Mouse (Mus musculus) liver, embryonic 11.5 days (tissue): ENCODE results near the gene Prkch. TPM values are rescaled to one million over a fixed set of nuclear protein-coding genes. Genes with fewer than 3 reads are reported as not detected.

Experiments
- ATAC-seq: fragments of 200-750 bp; cut with Nextera tagmentation; replicated peaks from 2 replicates; pipeline ENCODE4 v1.8.0; 2017; ENCODE audit warnings: moderate number of reproducible peaks, mild to moderate bottlenecking, moderate TSS enrichment, moderate library complexity; ENCODE audit not compliant: low FRiP score
- DNase-seq: peaks from one replicate; pipeline ENCODE4 v3.0.0-alpha.2; 2017; ENCODE audit warnings: low spot score
- H3K27ac ChIP-seq: fragments of 300-500 bp; sonication (generic); 2 replicates; pipeline ENCODE4 v1.5.1; 2014; ENCODE audit warnings: mild to moderate bottlenecking, low read depth, low read length, control low read depth
- H3K27me3 ChIP-seq: fragments of 300-500 bp; sonication (generic); replicated peaks from 2 replicates; pipeline ENCODE4 v1.6.1; 2014; ENCODE audit warnings: low read length, mixed read lengths; ENCODE audit not compliant: control insufficient read depth, insufficient read depth
- H3K36me3 ChIP-seq: fragments of 300-500 bp; sonication (generic); 2 replicates; pipeline ENCODE4 v1.6.1; 2014; ENCODE audit warnings: mild to moderate bottlenecking, low read length, moderate library complexity, mixed read lengths; ENCODE audit not compliant: control insufficient read depth, insufficient read depth
- H3K4me1 ChIP-seq: fragments of 300-500 bp; sonication (generic); replicated peaks from 2 replicates; pipeline ENCODE4 v1.6.1; 2014; ENCODE audit warnings: low read length, mixed read lengths; ENCODE audit not compliant: control insufficient read depth, insufficient read depth
- H3K4me2 ChIP-seq: fragments of 300-500 bp; sonication (generic); 2 replicates; pipeline ENCODE4 v1.6.1; 2014; ENCODE audit warnings: mild to moderate bottlenecking, control low read depth, moderate library complexity
- H3K4me3 ChIP-seq: fragments of 300-500 bp; sonication (generic); 2 replicates; pipeline ENCODE4 v1.5.1; 2014; ENCODE audit warnings: low read depth, low read length, control low read depth
- H3K9ac ChIP-seq: fragments of 300-500 bp; sonication (generic); 2 replicates; pipeline ENCODE4 v1.6.1; 2014; ENCODE audit warnings: low read depth, low read length, control low read depth
- H3K9me3 ChIP-seq: fragments of 300-500 bp; sonication (generic); 2 replicates; pipeline ENCODE4 v1.6.1; 2016; ENCODE audit warnings: low read length, inconsistent platforms, mixed read lengths; ENCODE audit not compliant: control insufficient read depth
- WGBS: fragments of 180-500 bp; shearing (Covaris S2); extraction: QIAGEN DNeasy Blood & Tissue Kit; methylation state at CpG from one replicate; pipeline ENCODE4 v1.1.7; 2014; 5-methylcytosine and 5-hydroxymethylcytosine counted together
- polyA plus RNA-seq: library from polyadenylated mRNA; unstranded; fragments of >200 nt; fragmentation: Nextera tagmentation; extraction: Ambion mirVana; gene quantifications from 2 replicates; pipeline ENCODE4 v1.2.1, GENCODE M21; 2014

Prkch gene
- polyA plus RNA-seq, 1 experiment from 2014 or later: 6.4 TPM

GRCm38 (mm10) chr12:73585850-73586249 is 1.3 kb downstream of the Prkch start:
- Histone ChIP-seq H3K4me2 (peak overlapping the region; percentile 82), H3K36me3 (no peaks in the 10 kb centered on the region), H3K27me3 (peaks cover 26% of the 10 kb centered on the region), H3K9ac (no peak overlapping the region), H3K9me3 (no peaks in the 10 kb centered on the region), H3K4me3 (peak overlapping the region; percentile 65), H3K4me1 (no peaks in the 10 kb centered on the region; the same call in 1 of the 2 replicates), H3K27ac (no peak overlapping the region)
- DNase-seq (no peak), ATAC-seq (no peak)
- 7% methylated on average over 7 of the region's 7 CpGs for WGBS

- Histone ChIP-seq H3K27me3 (peaks cover 26% of the 10 kb centered on the region), H3K9ac (no peak overlapping the region), H3K4me3 (no peak overlapping the region), H3K4me2 (no peak overlapping the region), H3K27ac (no peak overlapping the region), H3K9me3 (no peaks in the 10 kb centered on the region), H3K4me1 (no peaks in the 10 kb centered on the region; the same call in 1 of the 2 replicates), H3K36me3 (no peaks in the 10 kb centered on the region)
- ATAC-seq: no peak
- WGBS: 46% methylated on average over 3 of the region's 3 CpGs
- no peak for DNase-seq
Measured at GRCm38 (mm10) chr12:73587262-73587661, 2.7 kb downstream of the Prkch start.

GRCm38 (mm10) chr12:73590627-73591276 is 6.2 kb downstream of the Prkch start:
- Histone ChIP-seq H3K9ac (no peak overlapping the region), H3K27me3 (peaks cover 9% of the 10 kb centered on the region), H3K36me3 (no peaks in the 10 kb centered on the region), H3K9me3 (no peaks in the 10 kb centered on the region), H3K4me2 (no peak overlapping the region), H3K27ac (no peak overlapping the region), H3K4me3 (no peak overlapping the region), H3K4me1 (no peaks in the 10 kb centered on the region)
- WGBS: 82% methylated on average over 15 of the region's 15 CpGs
- DNase-seq (no peak), ATAC-seq (no peak)

- Histone ChIP-seq H3K36me3 (no peaks in the 10 kb centered on the region), H3K9ac (no peak overlapping the region), H3K4me2 (no peak overlapping the region), H3K4me1 (no peaks in the 10 kb centered on the region), H3K27me3 (peaks cover 3% of the 10 kb centered on the region; the same call in 1 of the 2 replicates), H3K4me3 (no peak overlapping the region), H3K27ac (no peak overlapping the region), H3K9me3 (no peaks in the 10 kb centered on the region)
- WGBS: 41% methylated on average over 7 of the region's 11 CpGs
- no peak for DNase-seq
- ATAC-seq: no peak
Measured at GRCm38 (mm10) chr12:73591625-73592024, 7.0 kb downstream of the Prkch start.

GRCm38 (mm10) chr12:73593021-73593798 is 8.6 kb downstream of the Prkch start:
- Histone ChIP-seq H3K36me3 (no peaks in the 10 kb centered on the region), H3K4me1 (no peaks in the 10 kb centered on the region), H3K4me3 (no peak overlapping the region), H3K27me3 (no peaks in the 10 kb centered on the region), H3K4me2 (no peak overlapping the region), H3K27ac (no peak overlapping the region), H3K9ac (no peak overlapping the region), H3K9me3 (no peaks in the 10 kb centered on the region)
- 56% methylated on average over 12 of the region's 12 CpGs for WGBS
- no peak for DNase-seq
- ATAC-seq: no peak

- Histone ChIP-seq H3K4me2 (no peak overlapping the region), H3K9me3 (no peaks in the 10 kb centered on the region), H3K9ac (no peak overlapping the region), H3K4me1 (no peaks in the 10 kb centered on the region), H3K27me3 (no peaks in the 10 kb centered on the region), H3K27ac (no peak overlapping the region), H3K36me3 (no peaks in the 10 kb centered on the region), H3K4me3 (no peak overlapping the region)
- DNase-seq: no peak
- ATAC-seq: no peak
- WGBS: 64% methylated on average over 9 of the region's 9 CpGs
Measured at GRCm38 (mm10) chr12:73594177-73594745, 9.7 kb downstream of the Prkch start.

GRCm38 (mm10) chr12:73595226-73595625 is 10.6 kb downstream of the Prkch start:
- ATAC-seq: no peak
- no peak overlapping the region for H3K4me3 ChIP-seq

GRCm38 (mm10) chr12:73598241-73598640 is 13.6 kb downstream of the Prkch start:
- no peak overlapping the region for H3K9ac ChIP-seq
- no peak overlapping the region for H3K4me2 ChIP-seq
- H3K4me3 ChIP-seq: no peak overlapping the region
- no peaks in the 10 kb centered on the region for H3K36me3 ChIP-seq
- DNase-seq: no peak
- no peaks in the 10 kb centered on the region for H3K9me3 ChIP-seq
- no peak for ATAC-seq
- H3K27me3 ChIP-seq: no peaks in the 10 kb centered on the region
- no peak overlapping the region for H3K27ac ChIP-seq
- H3K4me1 ChIP-seq: no peaks in the 10 kb centered on the region
- WGBS: 32% methylated on average over 6 of the region's 6 CpGs

More at GRCm38 (mm10) chr12:73595226-73595625, 10.6 kb downstream of the Prkch start:
- DNase-seq: no peak
- H3K27ac ChIP-seq: no peak overlapping the region
- WGBS: 53% methylated on average over 8 of the region's 8 CpGs
- no peaks in the 10 kb centered on the region for H3K36me3 ChIP-seq
- H3K4me2 ChIP-seq: no peak overlapping the region
- no peak overlapping the region for H3K9ac ChIP-seq
- no peaks in the 10 kb centered on the region for H3K4me1 ChIP-seq
- no peaks in the 10 kb centered on the region for H3K27me3 ChIP-seq
- H3K9me3 ChIP-seq: no peaks in the 10 kb centered on the region
